Mouse (Mus musculus) right cerebral cortex, adult 18-20 months (tissue): ENCODE measurements around the gene Slamf6.
A peak's percentile ranks its signal among the peaks of the same experiment; 100 is the strongest.

Source experiments
- DNase-seq: peaks from one replicate; pipeline ENCODE4 v3.0.0; 2022; ENCODE audit warnings: mixed read lengths

The Slamf6 gene

DNA sequence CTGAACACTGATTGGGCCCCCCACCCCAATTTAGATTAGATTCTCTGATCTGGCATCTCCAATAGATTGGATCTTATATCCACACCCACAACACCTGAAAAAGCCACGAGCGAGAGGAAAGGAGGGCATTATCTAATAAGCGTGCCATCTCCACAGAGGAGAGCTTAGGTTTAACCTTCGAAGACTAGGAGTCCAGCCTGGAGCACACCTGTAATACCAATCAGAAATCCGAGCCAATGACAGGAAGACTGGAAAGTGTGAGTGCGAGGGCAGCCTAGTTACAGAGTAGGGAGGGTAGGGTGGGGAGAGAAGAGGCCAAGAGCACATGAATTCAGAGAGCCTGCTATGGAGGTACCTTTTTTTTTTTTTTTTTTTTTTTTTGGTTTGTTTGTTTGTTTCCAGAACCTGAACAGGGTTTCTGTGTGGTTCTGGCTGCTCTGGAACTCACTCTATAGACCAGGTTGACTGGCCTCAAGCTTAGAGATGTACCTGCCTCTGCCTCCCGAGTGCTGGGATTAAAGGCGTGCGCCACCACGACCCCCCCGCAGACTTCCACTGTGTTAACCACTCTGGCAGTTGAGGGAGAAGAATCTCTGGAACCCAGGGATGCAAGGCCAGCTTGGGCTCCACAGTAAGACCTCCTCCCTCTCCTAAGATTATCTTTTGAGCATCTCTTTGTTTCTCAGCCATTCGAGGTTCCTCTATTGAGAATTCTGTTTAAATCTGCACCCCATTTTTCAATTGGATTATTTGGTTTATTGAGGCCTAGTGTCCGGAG lies 81.7 kb downstream of the Slamf6 start:
- no peak for DNase-seq

DNA sequence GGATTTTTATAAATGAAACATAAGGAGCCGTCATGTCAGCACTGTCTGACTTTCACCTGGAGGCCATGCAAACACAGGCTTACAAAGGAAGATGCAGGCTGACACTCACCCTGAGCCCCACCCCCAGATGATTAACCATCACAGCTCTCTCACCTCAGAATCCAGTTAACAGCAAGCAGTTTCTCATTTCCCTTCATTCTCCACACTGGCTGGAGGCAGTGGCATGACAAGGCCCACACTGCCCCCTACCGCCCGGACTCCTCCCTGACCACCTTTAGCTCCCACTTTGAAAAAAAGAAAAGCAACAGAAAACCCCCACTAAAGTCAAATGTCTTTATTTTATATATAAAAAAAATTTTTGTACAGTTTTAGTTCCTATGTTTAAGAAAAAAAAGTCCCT lies 83.3 kb downstream of the Slamf6 start:
- peak; percentile 60 for DNase-seq

DNA sequence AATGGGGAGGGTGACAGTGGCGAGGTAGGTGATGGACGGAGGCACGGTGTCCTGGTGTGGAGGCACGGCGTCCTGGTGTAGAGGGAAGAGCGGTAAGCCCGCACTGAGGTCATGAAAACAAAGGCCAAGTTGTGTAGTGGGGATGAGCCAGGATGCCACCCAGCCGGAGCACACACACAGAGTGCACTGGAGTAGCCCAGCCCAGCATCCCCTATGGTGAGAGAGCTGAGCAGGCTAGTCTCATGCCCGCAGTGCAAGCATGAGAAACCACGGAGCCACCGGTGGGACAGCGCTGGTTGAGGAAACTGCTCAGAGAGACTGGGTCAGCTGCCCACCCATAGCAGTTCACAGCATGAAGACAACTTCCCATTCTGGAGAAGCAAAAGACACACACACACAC lies 84.3 kb downstream of the Slamf6 start:
- DNase-seq, result no peak
